Mouse (Mus musculus): ENCODE data around the gene Gm10024.
"Not testable (repeated sequence)": the region's sequence is repeated elsewhere in the genome, so short reads cannot be mapped to it uniquely, and the experiment has no call there.

- not testable (repeated sequence) for TF ChIP-seq POLR2A (IDR thresholded peaks at IDR 0.05; ENCODE audit: borderline replicate concordance, control insufficient read depth, low read depth, low read length); CTCF (IDR thresholded peaks at IDR 0.05; ENCODE audit: control insufficient read depth, insufficient read depth, low read length)
Observed at GRCm38 (mm10) chr10:77751254-77751653, 40.0 kb downstream of the Gm10024 start, which contains the start of gene Gm9736.
